Mouse (Mus musculus) hematopoietic stem cell, adult 5-6 weeks (primary cell): ENCODE measurements around the gene Gm48552. TPM values are rescaled to one million over a fixed set of nuclear protein-coding genes. Genes with fewer than 3 reads are reported as not detected.

ENCODE experiments used
- ATAC-seq, 2 experiments: fragments of 125-278 bp in 1 of 2; replicated peaks in 1 of 2; 2 replicates each; pipeline ENCODE4 v1.8.0; 2016 to 2017; ENCODE audit warnings: inconsistent platforms in 2 of 2, mild to moderate bottlenecking in 2 of 2, moderate number of reproducible peaks in 2 of 2, low read depth in 1 of 2, moderate TSS enrichment in 1 of 2; ENCODE audit not compliant: low FRiP score in 2 of 2, poor library complexity in 2 of 2, severe bottlenecking in 2 of 2, insufficient read depth in 1 of 2, low TSS enrichment in 1 of 2
- total RNA-seq: library from RNA; stranded (forward); fragments of 172-1452, 232-1000 nt; gene quantifications from 2 replicates; pipeline ENCODE4 v1.2.3, GENCODE M21; 2017

The Gm48552 gene
- total RNA-seq, 1 experiment from 2014 or later: not detected

- ATAC-seq: no peak
Measured at GRCm38 (mm10) chr10:81421041-81421796, 32.4 kb downstream of the Gm48552 start.

GRCm38 (mm10) chr10:81421797-81422100, 32.9 kb downstream of the Gm48552 start:
- ATAC-seq: no peak

GRCm38 (mm10) chr10:81422191-81422590, 33.4 kb downstream of the Gm48552 start:
- ATAC-seq: no peak

GRCm38 (mm10) chr10:81422661-81423217, 33.9 kb downstream of the Gm48552 start:
- no peak for ATAC-seq

GRCm38 (mm10) chr10:81423476-81424245, 34.9 kb downstream of the Gm48552 start:
- ATAC-seq: no peak

GRCm38 (mm10) chr10:81424246-81425051, 35.6 kb downstream of the Gm48552 start:
- ATAC-seq: no peak

GRCm38 (mm10) chr10:81425236-81425850, 36.5 kb downstream of the Gm48552 start:
- no peak for ATAC-seq

GRCm38 (mm10) chr10:81426081-81426671, 37.4 kb downstream of the Gm48552 start:
- ATAC-seq: no peak

- no peak for ATAC-seq
Measured at GRCm38 (mm10) chr10:81426897-81427296, 38.1 kb downstream of the Gm48552 start.

- no peak for ATAC-seq
Measured at GRCm38 (mm10) chr10:81427327-81427726, 38.5 kb downstream of the Gm48552 start.

GRCm38 (mm10) chr10:81427804-81428506, 39.1 kb downstream of the Gm48552 start:
- ATAC-seq: no peak

GRCm38 (mm10) chr10:81428507-81428870, 39.7 kb downstream of the Gm48552 start:
- ATAC-seq: no peak

GRCm38 (mm10) chr10:81429092-81429491, 40.3 kb downstream of the Gm48552 start:
- no peak for ATAC-seq

- ATAC-seq: peak; percentile 40 to 44
Measured at GRCm38 (mm10) chr10:81429605-81430061, 40.8 kb downstream of the Gm48552 start.

GRCm38 (mm10) chr10:81430141-81430830, 41.5 kb downstream of the Gm48552 start:
- no peak for ATAC-seq
